Mouse (Mus musculus): ENCODE data around the gene Gm45837.

The Gm45837 gene

GRCm38 (mm10) chr7:101449855-101450254 is 39.2 kb downstream of the Gm45837 start:
- no peak for DNase-seq

DNA sequence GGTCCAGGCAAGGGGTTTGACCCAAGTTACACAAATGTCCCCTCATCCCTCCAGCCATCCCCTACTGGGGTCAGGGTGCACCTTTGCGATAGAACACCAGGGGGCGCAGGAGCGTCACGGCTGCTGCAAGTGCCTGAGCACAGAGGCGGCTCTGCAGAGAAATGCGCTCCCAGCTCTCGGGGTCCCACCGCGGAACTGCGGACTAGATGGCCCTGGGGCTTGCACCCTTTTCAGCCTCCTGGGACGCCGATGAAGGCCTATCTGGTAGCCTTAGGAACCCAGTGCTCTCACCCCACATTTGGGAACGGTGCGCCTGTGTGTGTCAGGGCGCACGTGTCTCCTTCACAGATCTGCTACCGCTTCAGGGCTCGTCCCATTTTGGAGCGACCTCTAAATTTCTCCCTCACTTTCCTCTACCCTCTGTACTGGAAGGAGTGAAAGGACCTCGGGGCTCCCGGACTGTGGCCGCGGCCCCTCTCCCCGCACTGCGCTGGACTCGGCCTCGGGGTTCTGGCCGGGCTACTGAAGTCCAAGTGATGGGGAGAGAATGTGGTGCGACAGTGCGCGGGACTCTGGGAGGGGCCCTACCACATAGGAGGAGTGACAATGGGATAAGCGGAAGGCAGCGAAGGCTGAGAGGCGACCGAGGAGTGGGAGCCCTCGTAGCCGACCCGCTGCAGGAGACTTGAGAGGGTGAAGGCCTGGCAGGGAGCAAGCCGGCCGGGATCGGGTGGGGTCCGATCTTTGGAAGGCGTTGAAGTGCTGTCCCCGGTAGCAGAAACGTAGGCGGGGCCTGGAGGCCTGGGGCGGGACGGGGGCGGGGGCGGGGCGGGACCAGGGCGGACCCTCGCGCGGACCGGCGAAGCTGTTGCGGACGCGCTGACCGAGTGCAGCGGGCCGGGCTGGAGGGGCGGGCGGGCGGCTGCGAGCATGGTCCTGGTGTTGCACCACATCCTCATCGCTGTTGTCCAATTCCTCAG is 40.0 kb downstream of the Gm45837 start:
- peak; percentile 85 to 94 for DNase-seq

- DNase-seq: no peak
Measured at GRCm38 (mm10) chr7:101452669-101453068, 42.0 kb downstream of the Gm45837 start.

- no peak for DNase-seq
Measured at GRCm38 (mm10) chr7:101453296-101453695, 42.6 kb downstream of the Gm45837 start.

DNA sequence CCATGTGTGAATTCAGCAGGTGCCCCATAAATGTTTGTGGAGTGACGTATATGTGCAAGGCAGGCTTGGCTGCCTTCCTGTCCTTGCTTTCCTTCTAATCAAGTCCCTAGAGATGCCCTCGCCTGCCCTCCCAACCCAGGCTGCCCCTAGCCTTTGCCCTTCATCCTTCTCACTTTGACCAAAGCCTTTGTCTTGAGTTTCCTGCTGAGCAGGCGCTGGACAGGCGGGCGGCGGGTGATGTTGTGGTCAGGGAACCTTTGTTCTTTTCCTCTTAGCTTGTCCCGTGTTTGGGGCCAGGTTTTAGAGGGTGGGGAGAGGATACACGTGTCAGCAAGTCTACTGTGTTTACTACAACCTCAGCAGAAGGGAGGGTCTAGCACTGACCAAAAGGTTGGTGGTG is 43.0 kb downstream of the Gm45837 start:
- DNase-seq: peak; percentile 72 to 79

- no peak for DNase-seq
Measured at GRCm38 (mm10) chr7:101454479-101454878, 43.8 kb downstream of the Gm45837 start.

- DNase-seq: no peak
Measured at GRCm38 (mm10) chr7:101455141-101455540, 44.5 kb downstream of the Gm45837 start.

DNA sequence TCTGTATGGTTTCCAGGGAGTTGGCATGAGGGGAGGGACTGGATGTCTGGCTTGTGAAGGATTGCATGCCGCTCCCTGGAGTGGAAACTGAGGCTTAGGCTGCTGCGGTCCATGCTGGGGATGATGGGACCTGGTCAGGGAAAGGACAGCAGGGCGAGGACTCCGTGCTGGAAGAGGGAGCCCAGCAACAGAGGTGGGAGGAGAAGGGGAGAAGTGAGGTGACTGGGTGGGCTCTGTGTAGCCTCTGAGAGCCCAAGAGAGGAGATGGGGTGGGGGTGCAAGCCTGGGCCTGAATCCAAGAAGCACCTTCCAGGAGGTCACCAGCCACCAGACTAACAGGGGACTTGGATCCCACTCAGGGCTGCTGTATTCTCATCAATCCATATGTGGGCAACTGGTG is 45.6 kb downstream of the Gm45837 start:
- no peak for DNase-seq

DNA sequence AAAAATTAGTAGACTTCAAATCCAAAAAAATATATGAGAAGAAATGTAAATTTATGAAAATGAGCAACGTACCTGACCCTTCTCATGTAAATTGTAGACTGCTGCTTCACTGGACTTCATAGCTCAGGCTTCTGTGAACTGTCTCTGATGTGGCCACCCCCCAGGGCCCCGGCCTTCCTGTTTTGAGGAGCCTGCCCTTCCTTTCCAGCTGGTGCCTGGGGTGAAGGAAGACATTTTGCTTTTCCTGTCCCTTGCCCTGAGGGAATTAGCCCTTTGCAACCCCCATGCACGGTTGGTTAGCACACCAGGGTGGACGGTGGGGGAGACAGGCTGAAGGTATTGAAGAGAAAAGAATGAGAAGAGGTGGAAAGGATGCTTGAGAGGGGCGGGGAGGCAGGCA is 46.1 kb downstream of the Gm45837 start:
- peak; percentile 51 to 66 for DNase-seq

DNA sequence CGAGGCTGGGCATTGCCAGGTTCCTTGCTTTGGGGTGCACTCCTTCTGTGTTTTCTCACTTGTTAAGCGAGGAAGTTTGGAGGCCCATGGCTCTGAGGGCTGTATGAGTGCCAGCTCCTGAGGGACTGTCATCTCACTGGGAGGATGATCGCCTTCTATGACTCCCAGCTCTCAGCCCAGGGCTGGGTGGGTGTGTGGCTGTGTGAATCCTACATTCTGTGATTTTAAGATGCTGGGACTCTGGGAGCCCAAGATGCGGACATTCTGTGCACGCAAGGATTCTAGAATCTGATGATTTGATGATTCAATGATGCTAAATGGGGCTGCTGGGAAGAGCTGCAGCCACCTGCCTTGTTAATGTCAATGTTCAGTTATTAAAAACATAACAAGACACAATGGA is 46.6 kb downstream of the Gm45837 start:
- no peak for DNase-seq

- peak; percentile 55 to 61 for DNase-seq
Measured at GRCm38 (mm10) chr7:101457801-101458200, 47.1 kb downstream of the Gm45837 start.

DNA sequence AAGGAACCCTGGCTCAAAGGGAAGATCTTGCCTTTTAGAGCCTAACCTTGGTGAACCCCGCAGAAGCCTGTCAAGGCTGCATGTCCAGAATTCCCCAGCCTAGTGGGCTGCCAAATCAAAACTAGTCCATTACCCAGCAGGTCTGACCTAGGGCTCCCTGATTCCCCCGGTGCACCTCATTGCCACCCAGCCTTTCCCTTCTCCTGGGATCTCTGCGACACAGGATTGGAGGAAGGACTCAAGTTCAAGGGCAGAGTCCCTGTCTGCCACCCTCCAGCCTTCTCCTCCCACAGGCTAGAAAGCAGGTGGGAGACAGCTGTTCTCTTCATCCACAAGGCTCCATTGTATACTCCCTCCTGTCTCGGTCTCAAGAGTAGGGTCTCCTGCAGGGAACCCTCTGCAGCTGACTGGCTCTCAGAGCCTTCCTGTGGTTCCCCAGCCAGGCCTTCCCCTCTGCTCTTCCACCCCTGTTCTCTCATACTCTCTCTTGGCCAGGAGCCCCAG is 47.6 kb downstream of the Gm45837 start:
- DNase-seq: no peak

- peak in 1 of 2 experiments; percentile 36 for DNase-seq
Measured at GRCm38 (mm10) chr7:101459305-101459813, 48.7 kb downstream of the Gm45837 start.

DNA sequence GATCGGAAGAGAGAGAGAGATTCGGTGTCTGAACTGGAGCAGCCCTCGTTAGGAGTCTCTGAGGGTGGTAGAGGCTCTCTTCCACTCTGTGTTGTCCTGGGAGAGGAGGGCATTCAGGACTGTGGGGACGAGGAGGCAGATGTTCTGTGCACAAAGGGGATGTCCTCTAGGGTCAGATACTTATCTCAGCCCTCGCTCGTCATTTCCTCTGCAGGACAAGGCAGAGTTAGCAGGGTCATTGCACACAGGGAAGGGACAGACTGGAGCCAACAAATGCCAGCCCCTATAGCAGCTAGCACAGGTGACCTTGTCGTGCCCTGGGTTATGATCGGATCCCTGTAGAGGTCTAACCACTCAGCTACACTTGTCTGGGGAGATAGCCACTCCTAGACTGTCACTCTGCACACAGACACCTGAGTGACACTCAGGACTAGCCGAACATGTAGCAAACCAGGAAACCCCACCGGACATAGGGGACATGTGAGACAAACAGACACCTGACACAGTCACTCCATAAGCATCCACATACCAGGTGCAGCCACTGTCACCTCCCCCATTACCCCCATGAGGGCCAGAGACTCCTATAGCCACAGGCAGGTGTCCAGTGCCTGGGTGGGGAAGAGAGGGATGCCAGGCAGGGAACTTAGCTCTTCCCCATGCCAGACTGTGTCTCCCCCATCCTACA is 49.4 kb downstream of the Gm45837 start:
- peak; percentile 51 to 63 for DNase-seq

DNA sequence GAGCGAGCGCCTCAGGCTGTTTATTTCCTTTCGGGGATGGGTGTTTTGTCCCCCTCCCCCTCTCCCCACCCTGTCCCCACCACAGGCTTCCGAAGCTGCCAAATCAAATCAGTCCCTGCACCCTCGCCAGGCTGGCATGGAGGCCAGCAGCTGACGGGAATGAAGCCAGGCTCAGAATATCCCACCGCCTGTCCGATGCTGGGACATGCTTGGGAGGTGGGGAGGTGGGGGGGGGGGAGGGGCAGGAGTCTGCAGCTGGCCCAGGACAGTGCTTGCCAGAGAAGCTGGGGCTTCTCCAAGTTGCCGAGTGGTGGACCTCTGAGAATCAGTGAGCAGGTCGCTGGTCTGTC is 49.9 kb downstream of the Gm45837 start:
- no peak for DNase-seq

GRCm38 (mm10) chr7:101461571-101461970 is 50.9 kb downstream of the Gm45837 start:
- DNase-seq: no peak

- DNase-seq: no peak
Measured at GRCm38 (mm10) chr7:101462327-101463068, 51.8 kb downstream of the Gm45837 start.

- no peak for DNase-seq
Measured at GRCm38 (mm10) chr7:101463665-101464271, 53.1 kb downstream of the Gm45837 start.

DNA sequence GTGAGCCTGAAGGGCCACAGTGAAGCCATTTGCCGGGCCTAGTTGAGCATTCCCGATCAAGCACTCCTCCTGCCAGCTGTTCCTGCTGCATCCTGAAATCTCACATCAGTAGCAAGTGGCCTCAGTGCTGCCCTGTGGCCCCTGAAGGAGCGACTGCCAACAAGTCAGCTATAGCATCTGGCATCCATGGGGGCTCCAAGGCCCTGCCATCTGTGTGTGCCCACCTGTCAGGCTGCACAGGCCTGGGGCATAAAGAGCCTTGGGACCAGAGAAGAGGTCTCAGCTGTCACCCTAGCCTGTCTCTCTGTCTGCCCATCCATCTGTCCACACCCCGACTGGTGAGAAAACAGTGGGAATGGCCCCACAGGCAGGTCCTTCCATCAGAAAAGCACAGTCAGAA is 54.2 kb downstream of the Gm45837 start:
- DNase-seq: no peak

DNA sequence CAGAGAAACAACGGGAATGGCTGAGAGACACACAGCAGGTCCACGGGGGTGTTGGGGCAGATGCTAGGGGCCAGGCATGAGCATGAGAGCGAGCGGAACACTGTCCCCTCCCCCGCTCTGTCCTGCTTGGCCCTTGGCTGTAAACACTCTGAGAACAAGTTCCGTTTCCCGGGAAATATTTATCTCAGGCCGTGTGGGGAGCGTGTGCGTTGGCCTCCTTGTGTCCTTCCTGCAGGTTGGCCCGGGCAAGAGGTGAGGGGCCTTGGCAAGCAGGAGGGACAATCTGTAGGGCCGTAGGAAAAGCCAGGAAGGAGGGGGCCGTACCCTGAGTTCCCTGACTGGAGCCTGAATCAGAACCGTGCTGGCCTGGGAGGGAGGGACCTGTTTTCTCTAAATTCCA is 54.7 kb downstream of the Gm45837 start:
- peak; percentile 83 to 88 for DNase-seq

DNA sequence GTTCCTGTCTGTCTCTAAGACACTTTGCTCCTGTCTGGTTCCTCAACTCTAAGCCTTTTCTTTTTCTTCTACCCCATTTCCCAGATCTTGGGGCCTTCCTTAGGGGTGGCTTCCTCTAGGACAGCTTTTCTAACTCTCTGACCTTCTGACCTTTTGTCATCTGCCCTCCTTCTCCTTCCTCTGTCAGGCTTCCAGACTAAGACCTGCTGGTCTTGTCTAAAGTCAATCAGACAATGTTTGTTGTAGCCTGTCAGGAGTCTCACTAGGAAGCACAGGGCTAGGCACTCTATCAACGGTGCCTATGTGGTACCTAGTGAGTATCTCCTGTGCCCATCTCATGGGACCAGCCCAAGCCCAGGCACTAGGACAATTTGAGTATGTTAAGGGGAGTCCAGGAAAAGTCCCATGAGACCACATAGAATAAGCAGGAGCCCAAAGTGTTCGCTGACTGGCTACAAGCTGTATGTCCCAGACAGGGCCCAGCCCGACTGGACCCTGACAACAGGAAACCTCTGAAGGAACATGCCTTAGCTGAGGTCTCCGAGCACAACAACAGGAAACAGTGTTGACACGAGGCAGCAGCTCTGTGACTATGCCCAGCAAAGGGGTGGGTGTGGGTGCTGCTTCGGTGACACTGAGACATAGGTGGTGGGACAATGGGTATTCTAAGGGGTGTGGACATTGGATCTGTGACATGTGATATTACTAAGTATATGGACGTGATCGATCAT is 55.3 kb downstream of the Gm45837 start:
- DNase-seq: peak; percentile 61 to 83
